Mouse (Mus musculus): ENCODE results near the gene Insm2. TPM values are rescaled to one million over a fixed set of nuclear protein-coding genes. Genes with fewer than 3 reads are reported as not detected.
"Not testable (repeated sequence)": the region's sequence is repeated elsewhere in the genome, so short reads cannot be mapped to it uniquely, and the experiment has no call there.

Insm2 gene
- total RNA-seq (2017), result not detected in 3 replicates

- ATAC-seq (replicated peaks; ENCODE audit: insufficient number of reproducible peaks, low FRiP score, low TSS enrichment, poor library complexity, severe bottlenecking), result no peak
These were observed at the start of gene Insm2 for GRCm38 (mm10) chr12:55598887-55599561. TSS of gene Insm2 (plus strand) at chr12:55599427.

GRCm38 (mm10) chr12:55554901-55555300 lies 44.3 kb upstream of the Insm2 start:
- not testable (repeated sequence) for ATAC-seq (replicated peaks; ENCODE audit: insufficient number of reproducible peaks, low FRiP score, low TSS enrichment, poor library complexity, severe bottlenecking)

- no peak for ATAC-seq (replicated peaks; ENCODE audit: insufficient number of reproducible peaks, low FRiP score, low TSS enrichment, poor library complexity, severe bottlenecking)
These were observed 41.4 kb upstream of the Insm2 start for GRCm38 (mm10) chr12:55557866-55558265.

- ATAC-seq (replicated peaks; ENCODE audit: insufficient number of reproducible peaks, low FRiP score, low TSS enrichment, poor library complexity, severe bottlenecking), result no peak
These were observed 39.9 kb upstream of the Insm2 start for GRCm38 (mm10) chr12:55559184-55559855.

GRCm38 (mm10) chr12:55560025-55560690 lies 39.1 kb upstream of the Insm2 start:
- ATAC-seq (replicated peaks; ENCODE audit: insufficient number of reproducible peaks, low FRiP score, low TSS enrichment, poor library complexity, severe bottlenecking), result peak; percentile 59; the same call in 1 of the 2 replicates

- ATAC-seq (replicated peaks; ENCODE audit: insufficient number of reproducible peaks, low FRiP score, low TSS enrichment, poor library complexity, severe bottlenecking), result no peak
These were observed 35.5 kb upstream of the Insm2 start for GRCm38 (mm10) chr12:55563742-55564141.

- no peak for ATAC-seq (replicated peaks; ENCODE audit: insufficient number of reproducible peaks, low FRiP score, low TSS enrichment, poor library complexity, severe bottlenecking)
These were observed 34.9 kb upstream of the Insm2 start for GRCm38 (mm10) chr12:55564187-55564963.

- ATAC-seq (replicated peaks; ENCODE audit: insufficient number of reproducible peaks, low FRiP score, low TSS enrichment, poor library complexity, severe bottlenecking), result no peak
These were observed 34.0 kb upstream of the Insm2 start, which contains the start of gene Aldoart2 for GRCm38 (mm10) chr12:55565206-55565605. TSS of gene Aldoart2 (plus strand) at chr12:55565239.

GRCm38 (mm10) chr12:55565867-55566266 lies 33.4 kb upstream of the Insm2 start:
- ATAC-seq (replicated peaks; ENCODE audit: insufficient number of reproducible peaks, low FRiP score, low TSS enrichment, poor library complexity, severe bottlenecking), result no peak

GRCm38 (mm10) chr12:55566837-55567236 lies 32.4 kb upstream of the Insm2 start:
- no peak for ATAC-seq (replicated peaks; ENCODE audit: insufficient number of reproducible peaks, low FRiP score, low TSS enrichment, poor library complexity, severe bottlenecking)

GRCm38 (mm10) chr12:55568466-55568865 lies 30.8 kb upstream of the Insm2 start:
- ATAC-seq (replicated peaks; ENCODE audit: insufficient number of reproducible peaks, low FRiP score, low TSS enrichment, poor library complexity, severe bottlenecking), result no peak

GRCm38 (mm10) chr12:55569676-55570075 lies 29.6 kb upstream of the Insm2 start:
- ATAC-seq (replicated peaks; ENCODE audit: insufficient number of reproducible peaks, low FRiP score, low TSS enrichment, poor library complexity, severe bottlenecking), result no peak

GRCm38 (mm10) chr12:55570646-55571045 lies 28.6 kb upstream of the Insm2 start:
- ATAC-seq (replicated peaks; ENCODE audit: insufficient number of reproducible peaks, low FRiP score, low TSS enrichment, poor library complexity, severe bottlenecking), result no peak

GRCm38 (mm10) chr12:55571181-55571580 lies 28.0 kb upstream of the Insm2 start:
- no peak for ATAC-seq (replicated peaks; ENCODE audit: insufficient number of reproducible peaks, low FRiP score, low TSS enrichment, poor library complexity, severe bottlenecking)

- no peak for ATAC-seq (replicated peaks; ENCODE audit: insufficient number of reproducible peaks, low FRiP score, low TSS enrichment, poor library complexity, severe bottlenecking)
These were observed 27.6 kb upstream of the Insm2 start for GRCm38 (mm10) chr12:55571661-55572060.

GRCm38 (mm10) chr12:55573089-55573488 lies 26.1 kb upstream of the Insm2 start:
- no peak for ATAC-seq (replicated peaks; ENCODE audit: insufficient number of reproducible peaks, low FRiP score, low TSS enrichment, poor library complexity, severe bottlenecking)

- no peak for ATAC-seq (replicated peaks; ENCODE audit: insufficient number of reproducible peaks, low FRiP score, low TSS enrichment, poor library complexity, severe bottlenecking)
These were observed 25.4 kb upstream of the Insm2 start for GRCm38 (mm10) chr12:55573794-55574193.

- not testable (repeated sequence) for ATAC-seq (replicated peaks; ENCODE audit: insufficient number of reproducible peaks, low FRiP score, low TSS enrichment, poor library complexity, severe bottlenecking)
These were observed 12.3 kb upstream of the Insm2 start for GRCm38 (mm10) chr12:55586936-55587335.

- no peak for ATAC-seq (replicated peaks; ENCODE audit: insufficient number of reproducible peaks, low FRiP score, low TSS enrichment, poor library complexity, severe bottlenecking)
These were observed 715 bp upstream of the Insm2 start for GRCm38 (mm10) chr12:55598537-55598886.
